Mouse (Mus musculus) spleen, adult 18-20 months (tissue): ENCODE measurements around the gene Clic1.
"Not testable (repeated sequence)": the region's sequence is repeated elsewhere in the genome, so short reads cannot be mapped to it uniquely, and the experiment has no call there.

Source experiments
- DNase-seq, 2 experiments: peaks; one replicate each; pipeline ENCODE4 v3.0.0; 2022; ENCODE audit warnings: mixed read lengths in 2 of 2

Gene Clic1

DNA sequence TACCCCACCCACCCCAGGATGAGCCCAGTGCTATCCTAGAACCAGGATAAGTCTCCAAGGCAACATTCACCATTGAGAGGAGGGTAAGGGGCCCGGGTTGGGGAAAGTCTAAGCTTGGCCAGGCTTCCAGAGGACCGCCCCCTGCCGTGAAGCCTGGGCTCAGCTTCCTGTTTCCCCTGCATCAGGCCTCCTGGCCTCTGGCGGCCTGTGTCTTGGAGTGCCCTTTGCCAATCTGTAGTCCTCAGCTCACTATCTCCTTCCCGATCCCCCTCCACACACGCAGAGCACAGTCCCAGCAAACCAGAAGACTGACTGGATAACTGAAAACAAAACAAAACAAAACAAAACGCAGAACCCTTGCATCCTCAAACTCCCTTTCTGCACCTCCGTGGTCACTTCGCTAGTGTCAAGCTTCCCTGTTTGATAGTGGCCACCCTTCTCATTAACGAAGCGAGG lies at the start of gene Clic1:
Gene Clic1 (plus strand): TSS at position 406 of the 456 bp plus-strand sequence.
- DNase-seq: peak in 1 of 2 experiments; percentile 54

DNA sequence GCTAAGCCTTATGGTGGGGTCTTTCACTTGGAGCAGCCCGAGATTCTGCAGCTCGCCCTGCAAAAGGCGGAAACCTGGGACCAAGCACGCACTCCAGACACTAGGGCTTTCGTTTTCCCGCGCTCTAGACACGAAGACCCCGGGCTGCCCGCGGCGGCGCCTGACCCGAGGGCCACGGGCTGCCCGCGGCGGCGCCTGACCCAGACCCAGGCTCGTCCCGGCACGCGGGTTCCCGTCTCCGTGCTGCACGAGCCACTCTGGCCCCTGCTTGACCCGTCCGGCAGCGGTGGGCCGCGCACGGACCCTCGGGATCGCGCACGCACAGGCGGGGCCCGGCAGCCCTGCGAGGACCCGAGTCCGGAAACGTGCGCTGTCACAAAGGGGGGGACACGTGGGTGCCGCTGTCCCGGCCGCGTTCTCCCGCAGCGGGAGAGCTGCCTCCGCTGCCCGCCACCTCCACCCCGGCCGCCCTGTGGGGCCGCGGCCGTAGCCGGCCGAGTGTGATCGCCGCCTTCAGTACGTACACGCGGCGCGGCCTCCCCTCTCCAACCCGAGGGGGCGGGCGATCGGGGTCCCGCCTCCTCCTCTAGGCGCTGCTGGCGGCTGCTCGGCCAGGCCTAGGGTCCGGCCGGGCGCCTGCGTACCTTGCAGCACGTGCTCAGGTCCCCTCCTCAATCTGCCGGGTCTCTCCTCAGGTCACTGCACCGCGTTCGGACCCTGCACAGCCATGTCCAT lies 48.9 kb upstream of the Clic1 start, which contains the start of gene Vars:
Gene Vars (plus strand): TSS at position 271 of the 735 bp plus-strand sequence.
- DNase-seq: peak; percentile 77 to 80

- peak; percentile 42 to 46 for DNase-seq
Observed at GRCm38 (mm10) chr17:35001452-35002152, 48.2 kb upstream of the Clic1 start.

- no peak for DNase-seq
Observed at GRCm38 (mm10) chr17:35002153-35002865, 47.5 kb upstream of the Clic1 start.

GRCm38 (mm10) chr17:35003022-35003838 lies 46.5 kb upstream of the Clic1 start:
- no peak for DNase-seq

- DNase-seq: no peak
Observed at GRCm38 (mm10) chr17:35004075-35004717, 45.6 kb upstream of the Clic1 start.

GRCm38 (mm10) chr17:35005158-35005557 lies 44.6 kb upstream of the Clic1 start:
- no peak for DNase-seq

GRCm38 (mm10) chr17:35005902-35006301 lies 43.9 kb upstream of the Clic1 start:
- DNase-seq: not testable (repeated sequence)

DNA sequence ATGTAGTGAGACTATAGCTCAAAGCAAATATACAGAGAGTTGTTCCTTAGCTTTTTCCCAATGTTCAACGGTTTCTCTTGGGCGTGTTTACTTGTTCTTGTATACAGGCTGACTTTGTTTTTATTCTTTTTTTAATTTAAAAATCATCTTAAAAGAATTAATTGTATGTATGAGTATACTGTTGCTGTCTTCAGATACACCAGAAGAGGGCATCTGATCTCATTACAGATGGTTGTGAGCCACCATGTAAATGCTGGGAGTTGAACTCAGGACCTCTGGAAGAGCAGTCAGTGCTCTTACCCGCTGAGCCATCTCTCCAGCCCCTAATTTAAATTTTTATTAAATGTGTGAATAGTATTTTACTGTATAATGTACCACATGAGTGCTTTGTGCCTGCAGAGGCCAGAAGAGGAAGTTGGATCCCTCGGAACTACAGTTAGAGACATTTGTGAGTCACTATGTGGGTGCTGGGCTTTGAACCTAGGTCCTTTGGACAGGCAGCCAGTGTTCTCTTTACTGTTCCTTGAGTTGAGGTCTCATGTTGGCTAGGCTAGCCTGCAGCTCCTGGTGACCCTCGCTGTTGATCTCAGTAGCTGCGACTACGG lies 42.3 kb upstream of the Clic1 start:
- DNase-seq: no peak

GRCm38 (mm10) chr17:35009586-35009985 lies 40.2 kb upstream of the Clic1 start:
- DNase-seq: no peak

DNA sequence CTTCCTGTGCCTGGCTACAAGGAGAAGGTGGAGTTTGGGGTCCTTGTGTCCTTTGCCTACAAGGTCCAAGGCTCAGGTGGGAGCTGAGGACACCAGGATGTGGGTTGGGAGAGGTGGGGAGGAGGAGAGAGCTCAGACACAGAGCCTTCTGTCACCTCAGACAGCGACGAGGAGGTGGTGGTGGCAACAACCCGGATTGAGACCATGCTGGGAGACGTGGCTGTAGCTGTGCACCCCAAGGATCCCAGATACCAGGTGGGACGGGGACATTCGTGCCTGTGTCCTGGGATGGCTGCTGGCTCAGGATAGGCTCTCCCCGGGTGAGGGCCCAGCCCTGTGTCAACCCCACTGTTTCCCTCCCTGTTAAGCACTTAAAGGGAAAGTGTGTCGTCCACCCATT lies 38.3 kb upstream of the Clic1 start:
- DNase-seq: no peak

DNA sequence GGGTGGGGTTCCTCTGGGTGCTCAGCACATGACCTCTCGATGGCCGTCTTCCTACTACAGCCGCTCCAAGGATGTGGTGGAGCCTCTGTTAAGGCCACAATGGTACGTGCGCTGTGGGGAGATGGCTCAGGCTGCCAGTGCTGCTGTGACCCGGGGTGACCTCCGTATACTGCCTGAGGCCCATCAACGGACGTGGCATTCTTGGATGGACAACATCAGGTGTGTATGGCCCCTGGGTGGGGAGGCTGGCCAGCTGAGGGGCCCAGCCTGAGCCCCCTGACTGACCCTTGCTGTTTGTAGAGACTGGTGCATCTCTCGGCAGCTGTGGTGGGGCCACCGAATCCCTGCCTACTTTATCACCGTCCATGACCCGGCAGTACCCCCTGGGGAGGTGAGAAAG lies 37.3 kb upstream of the Clic1 start:
- DNase-seq: no peak

- DNase-seq: no peak
Observed at GRCm38 (mm10) chr17:35013221-35013620, 36.5 kb upstream of the Clic1 start.

GRCm38 (mm10) chr17:35015296-35015695 lies 34.5 kb upstream of the Clic1 start:
- no peak for DNase-seq

DNA sequence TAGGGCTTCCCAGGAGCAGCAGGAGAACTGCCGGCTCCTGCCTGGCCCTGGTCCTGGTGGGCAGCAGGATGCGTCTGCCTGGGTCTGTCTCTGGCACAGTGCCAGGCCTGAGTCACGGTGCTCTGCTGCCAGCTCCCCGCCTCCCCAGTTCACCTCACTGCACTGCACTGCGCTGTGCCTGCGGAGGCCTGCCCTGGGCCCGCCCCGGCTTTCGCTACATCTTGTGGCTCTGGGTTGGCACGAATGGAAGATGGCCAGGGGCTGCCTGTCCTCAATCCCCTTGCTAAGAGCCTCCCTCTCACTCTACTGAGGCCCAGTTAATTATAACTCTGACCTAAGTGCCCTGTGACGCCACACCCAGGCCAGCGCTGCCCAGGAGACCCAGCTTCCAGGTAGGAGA lies 33.4 kb upstream of the Clic1 start, which contains the start of gene Vwa7:
Gene Vwa7 (plus strand): TSS at position 204 of the 400 bp plus-strand sequence.
- DNase-seq: no peak

DNA sequence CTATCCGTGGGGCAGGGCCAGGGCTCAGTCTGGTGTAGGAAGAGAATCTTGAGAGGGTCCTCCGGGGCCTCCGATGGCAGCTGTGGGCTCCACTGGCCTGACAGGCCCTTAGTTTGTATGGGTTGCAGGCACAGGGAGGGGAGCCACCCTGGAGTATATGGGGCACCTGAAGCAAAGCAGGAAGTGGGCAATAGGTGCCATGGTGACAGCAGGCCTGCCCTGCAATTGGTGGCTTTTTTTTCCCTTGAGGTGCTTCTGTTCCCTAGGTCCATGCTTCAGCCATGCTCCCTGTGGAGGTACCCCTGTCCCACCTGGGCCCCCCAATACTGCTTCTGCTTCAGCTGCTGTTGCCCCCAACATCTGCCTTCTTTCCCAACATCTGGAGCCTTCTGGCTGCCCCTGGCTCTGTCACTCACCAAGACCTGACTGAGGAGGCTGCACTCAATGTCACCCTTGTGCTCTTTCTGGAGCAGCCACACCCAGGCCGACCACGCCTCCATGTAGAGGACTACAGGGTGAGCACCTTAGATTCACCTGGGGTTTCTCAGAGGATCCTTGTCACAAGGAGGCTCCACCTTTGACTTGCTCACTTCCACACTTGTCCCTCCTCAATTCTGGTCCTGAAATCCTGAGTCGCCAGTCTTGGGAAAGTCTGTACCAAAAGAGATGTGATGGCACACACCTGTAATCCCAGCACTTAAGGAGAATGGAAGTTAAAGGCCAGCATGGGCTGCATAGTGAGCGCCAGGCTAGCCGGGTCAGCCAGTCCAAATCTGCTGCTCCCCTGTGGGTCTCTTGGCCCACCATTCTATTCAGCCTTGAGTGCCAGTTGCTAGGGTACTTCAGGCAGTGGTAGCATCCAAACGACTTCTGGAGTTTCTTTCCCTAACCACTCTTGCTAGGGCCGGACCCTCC lies 32.7 kb upstream of the Clic1 start:
- DNase-seq: no peak

GRCm38 (mm10) chr17:35017706-35018030 lies 32.1 kb upstream of the Clic1 start:
- DNase-seq: no peak

DNA sequence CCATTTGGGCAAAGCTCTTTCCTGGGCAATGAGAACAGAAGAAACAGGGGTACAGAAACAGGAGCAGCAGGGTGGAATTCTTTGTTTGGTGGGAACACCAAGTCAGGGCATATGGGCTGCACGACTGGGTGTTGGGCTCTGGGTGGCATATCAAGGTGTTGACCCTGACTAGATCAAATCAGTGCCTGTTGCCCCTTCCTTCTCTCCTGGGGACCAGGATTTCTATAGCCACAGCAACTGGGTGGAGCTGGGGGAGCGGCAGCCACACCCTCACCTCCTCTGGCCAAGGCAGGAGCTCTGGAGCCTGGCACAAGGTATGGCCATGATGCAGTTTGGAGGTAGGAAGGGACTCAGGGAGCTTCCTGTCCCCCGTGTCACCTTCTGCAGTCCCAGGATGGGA lies 31.6 kb upstream of the Clic1 start:
- no peak for DNase-seq

GRCm38 (mm10) chr17:35019894-35020293 lies 29.9 kb upstream of the Clic1 start:
- no peak for DNase-seq

- no peak for DNase-seq
Observed at GRCm38 (mm10) chr17:35020551-35020950, 29.2 kb upstream of the Clic1 start.
